Mouse (Mus musculus): ENCODE measurements around the gene Sbds. TPM values are rescaled to one million over a fixed set of nuclear protein-coding genes. Genes with fewer than 3 reads are reported as not detected.
"Not testable (repeated sequence)": the region's sequence is repeated elsewhere in the genome, so short reads cannot be mapped to it uniquely, and the experiment has no call there.

Sbds gene
- polyA plus RNA-seq, 1 experiment, result 106 TPM

- DNase-seq (ENCODE audit: low spot score), result peak; percentile 71
These were observed 1.4 kb upstream of the Sbds start for GRCm38 (mm10) chr5:130256678-130257271.

GRCm38 (mm10) chr5:130255799-130256525, 632 bp upstream of the Sbds start:
- DNase-seq (ENCODE audit: low spot score), result not testable (repeated sequence)

DNA sequence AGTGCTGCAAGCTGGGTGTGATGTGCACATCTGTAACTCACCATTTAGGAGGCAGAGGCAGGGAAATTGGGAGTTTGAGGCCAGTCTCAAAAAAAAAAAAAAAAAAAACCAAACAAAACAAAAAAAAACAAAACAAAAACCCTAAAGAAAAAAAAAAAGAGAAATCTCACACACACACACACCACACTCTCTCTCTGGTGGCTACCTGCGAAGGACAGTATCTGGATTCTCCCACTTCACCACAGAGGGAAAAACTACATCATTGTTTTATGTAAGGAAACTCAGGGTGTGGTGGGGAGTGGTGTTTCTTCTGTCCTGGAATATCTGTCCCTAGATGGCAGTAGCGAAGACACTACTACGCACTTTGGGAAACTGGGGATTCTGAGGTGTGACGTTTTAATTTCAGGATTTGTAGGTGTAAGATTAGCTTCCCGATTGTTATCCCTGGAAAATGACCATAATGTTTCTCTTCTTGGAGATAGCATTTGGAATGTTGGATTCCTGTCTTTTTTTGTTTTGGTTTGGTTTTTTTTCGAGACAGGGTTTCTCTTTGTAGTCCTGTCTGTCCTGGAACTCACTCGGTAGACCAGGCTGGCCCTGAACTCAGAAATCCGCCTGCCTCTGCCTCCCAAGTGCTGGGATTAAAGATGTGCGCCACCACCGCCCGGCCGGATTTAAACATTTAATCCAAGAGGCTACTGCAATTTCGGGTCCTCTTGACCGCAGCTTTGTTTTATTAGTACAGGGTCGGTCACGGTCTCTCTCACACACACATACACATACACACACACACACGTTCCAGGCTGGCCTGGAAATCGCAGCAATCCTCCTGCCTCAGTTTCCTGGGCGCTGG, 940 bp downstream of the Sbds start:
- DNase-seq (ENCODE audit: low spot score), result no peak

DNA sequence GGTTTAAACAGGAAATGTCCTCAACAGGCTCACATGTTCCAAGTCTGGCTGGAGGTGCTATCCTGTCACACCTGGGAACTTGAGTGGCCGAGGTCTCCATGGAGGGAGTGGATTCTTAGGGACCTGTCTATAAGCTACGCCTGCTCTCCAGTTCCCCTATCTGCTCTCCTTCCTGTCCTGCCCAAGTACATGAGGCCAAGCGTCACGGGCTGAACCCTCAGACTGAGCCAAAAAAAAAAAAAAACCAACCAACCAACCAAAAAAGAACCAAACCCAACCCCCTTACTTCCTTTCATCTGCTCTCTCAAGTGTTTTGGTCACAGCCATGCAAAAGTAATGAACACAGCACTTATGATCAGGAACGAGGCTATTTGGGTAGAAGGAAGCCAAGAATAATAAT, 7.5 kb downstream of the Sbds start:
- no peak for DNase-seq (ENCODE audit: low spot score)

DNA sequence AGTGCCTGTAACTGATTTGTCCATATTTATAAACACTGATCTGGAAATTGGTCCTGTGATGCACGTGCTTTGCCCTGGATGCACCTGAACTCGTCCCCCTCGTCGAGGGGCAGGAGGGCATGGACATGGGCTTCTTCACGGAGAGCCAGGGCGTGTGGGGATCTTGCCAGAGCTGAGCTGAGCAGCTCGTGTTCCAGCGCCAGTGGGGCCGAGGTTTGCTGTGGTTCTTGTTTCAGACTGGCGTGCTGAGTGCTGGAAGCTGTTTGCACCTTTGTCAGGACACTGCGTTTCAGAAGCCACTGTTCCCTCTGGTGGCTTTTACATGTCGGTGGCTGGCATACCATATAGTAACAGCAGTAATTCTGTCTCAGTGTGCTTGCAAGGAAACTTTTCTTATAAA, 13.9 kb downstream of the Sbds start:
- no peak for DNase-seq (ENCODE audit: low spot score)

- no peak for DNase-seq (ENCODE audit: low spot score)
These were observed 15.5 kb downstream of the Sbds start for GRCm38 (mm10) chr5:130239856-130240255.

- DNase-seq (ENCODE audit: low spot score), result no peak
These were observed 16.1 kb downstream of the Sbds start for GRCm38 (mm10) chr5:130239236-130239635.

DNA sequence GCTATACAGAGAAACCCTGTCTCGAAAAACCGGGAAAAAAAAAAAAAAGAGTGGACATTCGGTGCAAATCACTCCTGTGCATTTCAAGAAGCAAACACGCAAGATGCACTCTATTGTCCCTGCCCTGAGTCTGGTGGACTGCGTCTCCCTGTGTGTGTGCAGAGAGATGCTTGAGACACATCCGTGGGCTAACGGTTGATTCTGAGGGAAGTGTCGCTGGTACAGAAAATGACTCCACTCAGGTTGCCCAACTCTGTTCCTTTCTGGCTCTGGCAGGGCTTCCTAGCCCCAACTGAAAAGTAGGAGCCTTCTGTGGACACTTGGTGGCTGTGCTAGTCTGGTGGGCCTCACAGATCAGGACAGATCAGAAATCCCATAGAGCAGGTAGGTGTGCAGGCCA, 19.0 kb downstream of the Sbds start:
- DNase-seq (ENCODE audit: low spot score), result no peak

DNA sequence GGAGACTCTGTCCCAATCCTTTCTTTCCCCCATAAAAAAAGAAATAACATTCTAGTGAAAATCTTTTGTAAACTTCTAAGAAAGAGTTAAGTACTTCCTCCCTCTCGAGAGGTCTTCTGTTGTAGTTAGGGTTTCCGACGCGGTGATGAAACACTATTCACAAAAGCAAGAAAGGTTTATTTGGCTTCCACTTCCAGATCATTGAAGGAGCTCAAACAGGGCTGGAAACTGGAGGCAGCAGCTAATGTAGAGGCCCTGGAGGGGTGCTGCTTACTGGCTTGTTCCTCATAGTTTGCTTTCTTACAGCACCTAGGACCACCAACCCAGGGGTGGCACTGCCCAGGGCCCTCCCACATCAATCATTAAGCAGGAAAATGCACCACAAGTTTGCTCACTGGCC, 27.2 kb downstream of the Sbds start:
- DNase-seq (ENCODE audit: low spot score), result no peak

DNA sequence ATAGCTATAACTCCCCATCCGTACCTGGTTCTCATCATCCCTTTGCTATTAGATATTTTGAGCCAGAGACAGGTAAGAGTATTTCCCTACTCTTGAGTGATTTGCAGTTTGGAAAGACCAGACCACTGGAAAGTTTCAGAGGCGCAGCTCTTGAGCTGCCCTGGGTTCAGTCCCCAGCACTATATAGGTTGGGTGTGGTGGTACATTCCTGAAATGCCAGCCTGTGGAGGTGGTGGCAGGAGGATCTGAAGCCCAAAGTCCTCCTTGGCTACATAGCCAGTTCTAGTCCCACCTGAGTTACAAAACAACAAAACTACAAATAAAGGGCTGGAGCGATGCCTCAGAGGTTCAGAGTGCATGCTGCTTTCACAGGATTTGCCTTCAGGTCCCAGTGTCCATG, 28.5 kb downstream of the Sbds start:
- no peak for DNase-seq (ENCODE audit: low spot score)

DNA sequence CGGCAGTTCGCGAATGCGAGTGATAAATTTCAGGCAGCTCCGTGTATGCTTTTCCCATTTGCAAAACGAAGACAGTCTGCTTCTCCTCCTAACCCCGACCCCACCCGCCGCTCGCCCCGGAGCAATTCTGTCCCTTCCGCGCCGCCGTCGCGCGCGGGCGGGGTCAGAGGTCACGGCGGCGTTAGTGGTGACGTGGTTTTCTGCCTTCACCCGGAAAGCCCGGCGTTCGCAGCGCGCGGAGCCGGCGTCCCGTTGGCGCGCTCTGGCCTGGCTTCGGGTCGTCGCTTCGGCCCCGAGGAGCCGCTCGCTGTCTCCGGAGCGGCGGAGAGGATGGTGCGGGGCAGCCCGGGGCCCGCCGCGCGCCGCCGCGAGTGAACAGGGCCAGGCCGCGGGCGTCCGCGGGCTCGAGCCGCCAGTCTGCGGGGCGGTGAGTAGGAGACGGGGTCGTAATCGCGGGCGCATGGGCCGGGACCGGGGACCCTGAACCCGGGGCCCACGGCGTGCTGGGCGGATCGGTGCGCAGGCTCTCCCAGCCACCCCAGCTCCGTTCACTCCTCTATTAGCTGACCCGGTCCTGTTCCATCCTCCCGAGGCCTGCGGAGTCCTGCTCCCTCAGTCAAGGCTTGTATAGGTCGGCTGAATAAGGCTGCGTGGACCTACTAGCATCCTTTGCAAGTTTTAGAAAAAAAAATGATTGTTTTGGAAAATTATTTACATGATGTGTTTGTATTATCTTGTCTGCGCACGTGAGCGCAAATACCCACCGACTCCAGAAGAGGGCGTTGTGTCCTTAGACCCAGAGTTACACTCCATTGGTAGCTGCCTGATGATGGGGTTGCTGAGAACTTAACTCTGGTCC, 33.0 kb downstream of the Sbds start:
- peak; percentile 99 for DNase-seq (ENCODE audit: low spot score)

DNA sequence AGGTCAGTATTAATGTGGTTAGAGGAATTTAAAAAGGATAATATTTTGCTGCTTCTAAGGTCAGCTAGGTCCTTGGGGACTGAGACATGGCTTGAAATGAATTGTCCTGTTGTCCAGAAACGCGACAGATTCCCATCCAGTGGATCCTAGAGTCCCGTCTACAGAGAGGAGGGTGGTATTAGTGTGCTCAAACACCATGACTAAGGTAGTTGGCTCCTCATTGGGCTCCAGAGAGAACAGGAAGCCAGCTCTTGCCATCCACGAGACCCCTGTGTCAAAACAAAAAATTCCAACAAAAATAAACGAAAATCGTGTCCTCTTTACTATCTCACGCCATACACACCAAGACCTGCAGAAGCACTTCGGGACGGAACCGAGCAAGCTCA, 33.6 kb downstream of the Sbds start:
- DNase-seq (ENCODE audit: low spot score), result peak; percentile 28

GRCm38 (mm10) chr5:130221316-130221715, 34.0 kb downstream of the Sbds start:
- DNase-seq (ENCODE audit: low spot score), result no peak

DNA sequence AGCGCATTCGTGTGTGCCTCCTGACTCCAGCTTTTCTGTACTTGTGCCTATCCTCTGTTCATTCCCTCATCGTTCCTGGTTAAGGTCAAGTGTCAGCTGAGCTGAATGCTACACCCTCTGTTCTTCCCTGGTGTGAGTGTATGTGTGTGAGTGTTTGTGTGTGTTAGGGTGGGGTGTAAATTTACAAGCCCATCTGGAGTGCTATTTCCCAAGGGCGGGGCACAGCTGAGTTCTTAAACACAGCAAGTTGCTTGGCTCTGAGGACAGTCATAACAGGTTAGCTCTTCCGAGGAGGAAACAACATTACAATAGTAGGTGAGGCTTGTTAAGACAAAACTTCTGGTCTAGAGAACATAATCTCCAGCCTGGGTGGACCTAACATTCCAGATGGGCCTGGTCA, 37.0 kb downstream of the Sbds start:
- no peak for DNase-seq (ENCODE audit: low spot score)

GRCm38 (mm10) chr5:130217406-130217805, 37.9 kb downstream of the Sbds start:
- no peak for DNase-seq (ENCODE audit: low spot score)

DNA sequence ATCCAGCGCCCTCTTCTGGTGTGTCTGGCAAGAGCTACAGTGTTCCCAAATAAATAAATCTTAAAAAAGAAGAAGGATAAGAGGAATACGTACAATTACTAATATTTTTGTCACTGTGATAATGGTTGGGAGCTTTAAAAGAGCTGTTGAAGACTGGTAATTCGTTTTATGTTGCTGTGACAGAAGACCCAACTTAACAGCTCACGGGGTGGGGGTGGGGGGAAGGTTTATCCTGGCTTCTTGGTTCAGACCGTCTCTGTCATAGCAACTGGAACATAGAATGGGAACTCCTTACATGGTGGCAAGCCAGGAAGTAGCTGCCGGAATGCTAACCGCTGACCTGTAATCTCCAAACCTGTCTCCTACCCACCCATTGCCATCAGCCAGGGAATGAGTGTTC, 38.5 kb downstream of the Sbds start, which contains the start of gene Tmem248:
TSS of gene Tmem248 (plus strand) at position 301 of the 400 bp plus-strand sequence.
- DNase-seq (ENCODE audit: low spot score), result no peak

GRCm38 (mm10) chr5:130212956-130213355, 42.4 kb downstream of the Sbds start:
- no peak for DNase-seq (ENCODE audit: low spot score)

DNA sequence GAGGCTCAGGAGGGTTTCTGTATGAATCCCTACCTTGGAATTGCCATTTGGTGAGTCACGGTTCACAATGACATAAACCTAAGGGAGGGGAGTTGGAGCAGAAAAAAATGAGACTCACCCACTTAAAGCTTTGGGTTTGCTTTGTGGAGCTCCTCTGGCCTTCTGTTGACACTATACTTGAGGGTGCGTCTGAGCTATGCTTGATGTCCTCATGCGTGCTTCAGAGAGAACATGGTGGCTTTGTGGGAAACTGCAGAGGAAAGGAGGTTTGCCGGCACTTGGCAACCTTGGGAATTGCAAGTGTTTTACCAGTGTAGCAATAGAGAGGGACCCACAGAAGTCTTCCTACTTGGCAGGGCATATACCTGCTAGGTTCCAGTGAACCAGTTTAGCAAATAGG, 48.0 kb downstream of the Sbds start:
- no peak for DNase-seq (ENCODE audit: low spot score)

GRCm38 (mm10) chr5:130205441-130206023, 49.8 kb downstream of the Sbds start:
- no peak for DNase-seq (ENCODE audit: low spot score)

GRCm38 (mm10) chr5:130204560-130204959, 50.8 kb downstream of the Sbds start:
- DNase-seq (ENCODE audit: low spot score), result no peak

GRCm38 (mm10) chr5:130203948-130204347, 51.4 kb downstream of the Sbds start:
- no peak for DNase-seq (ENCODE audit: low spot score)
